Mouse (Mus musculus) monocyte, adult 2 months (primary cell): ENCODE measurements around the gene Setd5.
A peak's percentile ranks its signal among the peaks of the same experiment; 100 is the strongest.

Experiments
- DNase-seq, 2 experiments: peaks; one replicate each; pipeline ENCODE4 v3.0.0; 2022; ENCODE audit warnings: low spot score in 2 of 2, low read depth in 1 of 2

The Setd5 gene

DNA sequence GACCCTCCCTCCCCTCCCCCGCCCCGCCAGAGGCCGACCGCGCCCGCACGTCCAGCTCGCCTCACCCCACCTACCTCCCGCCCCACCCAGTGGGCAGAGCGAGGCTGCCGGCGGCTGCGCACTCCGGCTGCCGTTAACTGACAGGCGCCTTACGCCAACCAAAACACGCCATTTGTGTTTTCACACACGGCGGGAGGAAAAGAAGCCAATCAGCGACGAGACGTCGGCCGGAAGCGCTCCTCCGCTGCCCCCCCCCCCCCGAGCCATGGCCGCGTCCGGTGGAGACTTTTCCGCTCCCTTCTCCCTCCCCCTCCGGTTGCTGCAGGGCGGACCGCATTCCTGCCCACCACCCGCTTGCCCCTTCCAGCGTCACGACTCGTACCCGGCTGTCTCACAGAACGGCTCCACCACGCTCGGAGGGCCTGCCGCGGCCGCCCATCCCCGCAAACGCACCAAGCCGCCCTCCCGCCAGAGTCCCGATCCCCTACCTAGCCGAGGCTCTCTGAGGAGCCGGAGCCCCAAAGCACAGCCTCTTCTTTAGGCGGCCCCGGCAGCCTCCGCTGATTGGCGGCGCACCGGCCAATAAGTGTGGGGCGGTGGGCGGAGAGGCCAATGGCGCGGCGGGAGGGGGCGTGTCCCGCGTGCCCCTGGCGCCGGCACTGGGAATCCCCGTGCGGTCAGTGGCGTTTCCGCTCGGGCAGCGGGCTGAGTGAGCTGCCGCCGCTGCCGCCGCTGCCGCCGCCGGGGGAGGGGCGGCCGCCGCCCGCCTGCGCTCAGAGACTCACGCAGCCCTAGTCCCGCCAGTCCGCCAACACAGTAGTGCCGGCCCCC lies at the start of gene Setd5:
Gene Setd5 (plus strand): TSS at position 680 of the 831 bp plus-strand sequence.
- peak; percentile 98 to 99 for DNase-seq

DNA sequence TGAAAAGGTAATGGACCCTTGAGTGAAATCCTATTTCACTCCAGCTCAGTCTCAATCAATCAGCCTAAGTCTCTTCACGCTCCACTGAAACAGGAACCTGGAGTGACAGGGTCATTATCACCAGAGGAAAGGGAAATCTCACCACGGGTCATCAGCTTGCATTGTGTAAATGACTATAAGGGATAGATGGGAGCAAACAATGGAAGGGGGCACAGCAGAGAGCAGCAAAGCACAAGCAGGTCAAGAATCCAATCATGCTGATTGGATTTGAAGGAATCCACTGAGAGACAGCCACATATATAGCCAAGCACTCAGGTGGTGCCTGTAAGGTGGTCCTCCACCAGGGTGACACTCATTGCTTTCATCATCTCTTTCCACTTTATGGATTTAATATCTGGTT lies 49.7 kb upstream of the Setd5 start:
- no peak for DNase-seq

DNA sequence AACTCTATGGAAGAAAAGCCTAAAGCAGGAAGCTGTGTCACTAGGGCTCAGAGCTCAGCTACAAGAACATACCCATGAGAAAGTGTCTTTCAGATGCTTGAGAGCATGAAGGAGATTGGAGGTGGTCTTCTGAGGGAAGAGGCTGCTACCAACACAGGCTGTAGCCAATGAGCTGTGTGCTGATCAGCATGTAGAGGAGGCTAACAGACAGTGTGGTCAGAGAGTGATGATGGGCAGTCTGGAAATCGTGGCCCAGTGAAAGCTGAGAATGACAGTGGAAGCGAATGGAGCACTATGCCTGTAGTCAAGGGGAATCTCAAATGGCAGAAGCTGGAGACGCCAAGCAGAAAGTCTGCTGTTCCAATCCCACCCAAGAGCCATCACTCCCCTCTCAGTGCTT lies 48.2 kb upstream of the Setd5 start:
- no peak for DNase-seq

DNA sequence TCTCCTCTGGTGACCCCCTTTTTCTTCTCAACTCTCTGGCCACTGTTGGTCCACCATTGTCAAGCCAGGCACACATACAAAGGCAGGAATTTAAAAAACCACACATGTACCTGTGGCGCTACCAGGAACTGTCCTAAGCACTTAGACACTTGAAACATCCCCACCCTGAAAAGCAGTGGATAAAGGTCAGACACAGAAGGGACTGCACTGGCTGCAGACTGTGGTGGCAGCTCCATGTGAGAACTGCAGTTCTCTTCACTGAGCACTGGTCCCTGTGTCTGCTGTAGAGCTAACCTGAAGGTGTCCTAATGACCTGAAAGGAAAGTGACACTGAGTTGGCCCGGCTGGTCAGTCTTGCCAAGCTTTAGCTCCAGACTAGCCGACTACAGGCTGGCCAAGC lies 46.6 kb upstream of the Setd5 start:
- DNase-seq, result no peak

DNA sequence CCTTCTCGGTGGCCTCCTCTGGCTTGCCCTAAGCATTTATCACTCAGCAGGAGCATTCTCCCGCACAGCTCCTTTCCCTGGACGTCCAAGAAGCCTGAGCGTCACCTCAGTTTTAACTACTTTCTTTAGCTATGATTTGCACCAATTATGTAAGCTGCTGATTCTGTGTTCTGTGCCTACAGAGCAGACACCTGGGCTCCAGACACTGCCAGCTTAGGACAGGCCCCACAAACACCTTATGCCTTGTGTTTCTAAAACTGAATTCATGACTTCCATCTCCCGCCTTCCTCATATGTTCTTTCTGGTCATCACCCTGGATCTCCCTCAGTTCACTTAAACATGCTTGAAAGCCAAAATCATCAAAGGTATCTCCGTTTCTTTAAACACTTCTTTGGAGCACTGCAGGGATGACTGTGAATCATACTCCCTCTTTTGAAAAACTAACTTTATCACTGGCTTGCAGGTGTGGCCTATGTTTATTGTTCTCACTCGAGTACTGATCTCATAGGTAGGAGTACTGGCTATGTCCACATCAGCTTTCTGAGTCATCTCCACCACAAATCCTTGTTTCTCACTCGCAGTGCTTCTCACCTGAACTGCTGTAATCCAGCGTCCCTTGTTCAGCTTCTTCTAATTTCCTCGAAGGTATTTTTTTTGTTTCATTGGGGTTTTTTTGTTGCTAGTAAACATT lies 46.0 kb upstream of the Setd5 start:
- DNase-seq, result no peak

DNA sequence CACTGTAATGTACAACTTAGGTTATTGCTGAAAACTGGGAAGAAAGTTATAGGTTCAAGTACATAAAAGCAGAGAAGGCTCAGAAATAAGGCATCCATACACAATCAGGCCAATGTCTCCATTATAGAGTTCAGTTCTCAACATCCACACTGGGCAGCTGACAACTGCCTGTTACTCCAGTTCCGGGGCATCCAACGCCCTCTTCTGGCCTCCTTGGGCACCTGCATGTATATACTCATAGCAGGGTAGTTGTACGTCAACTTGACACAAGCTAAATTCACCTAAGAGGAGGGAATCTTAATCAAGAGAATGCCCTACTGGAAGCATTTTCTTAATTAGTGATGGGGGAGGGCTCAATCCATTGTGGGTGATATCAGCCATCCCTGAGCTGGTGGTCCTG lies 45.0 kb upstream of the Setd5 start:
- no peak for DNase-seq

DNA sequence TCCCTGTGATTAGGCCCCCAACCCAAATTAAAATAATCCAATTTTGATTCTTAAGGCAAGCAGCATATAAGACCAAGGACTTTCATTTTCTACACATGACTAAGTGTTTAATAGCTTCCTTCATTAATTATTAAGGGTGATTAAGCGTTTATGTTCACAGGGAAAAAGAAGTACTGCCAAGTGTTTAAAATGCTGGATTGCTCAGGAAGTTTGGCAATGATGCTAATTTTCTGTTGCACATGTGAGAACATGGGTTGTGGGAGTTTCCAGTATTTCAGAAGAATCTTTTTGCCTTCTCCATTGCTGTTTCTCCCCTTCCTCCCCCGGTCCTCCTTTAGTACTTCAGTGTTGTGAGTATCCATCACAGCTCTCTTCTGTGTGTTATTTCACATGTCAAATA lies 44.0 kb upstream of the Setd5 start:
- no peak for DNase-seq

DNA sequence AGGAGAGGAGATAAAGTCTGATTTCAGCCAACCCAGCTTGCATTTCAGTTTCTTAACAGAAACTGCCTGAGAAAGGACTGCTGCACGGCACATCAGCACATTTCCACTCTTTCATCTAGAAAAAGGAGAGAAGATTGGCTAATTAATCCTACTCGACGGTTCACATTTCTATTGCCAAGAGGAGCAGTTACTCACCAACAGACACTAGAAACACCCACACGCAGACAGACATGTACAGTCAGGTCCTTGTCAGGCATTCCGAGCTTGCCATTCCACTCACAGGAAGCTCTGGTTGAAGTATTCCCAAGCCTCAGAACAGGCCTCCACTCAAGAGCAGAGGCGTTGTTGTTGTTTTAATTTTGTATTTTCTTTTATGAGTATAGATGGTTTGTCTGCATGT lies 42.7 kb upstream of the Setd5 start:
- no peak for DNase-seq

DNA sequence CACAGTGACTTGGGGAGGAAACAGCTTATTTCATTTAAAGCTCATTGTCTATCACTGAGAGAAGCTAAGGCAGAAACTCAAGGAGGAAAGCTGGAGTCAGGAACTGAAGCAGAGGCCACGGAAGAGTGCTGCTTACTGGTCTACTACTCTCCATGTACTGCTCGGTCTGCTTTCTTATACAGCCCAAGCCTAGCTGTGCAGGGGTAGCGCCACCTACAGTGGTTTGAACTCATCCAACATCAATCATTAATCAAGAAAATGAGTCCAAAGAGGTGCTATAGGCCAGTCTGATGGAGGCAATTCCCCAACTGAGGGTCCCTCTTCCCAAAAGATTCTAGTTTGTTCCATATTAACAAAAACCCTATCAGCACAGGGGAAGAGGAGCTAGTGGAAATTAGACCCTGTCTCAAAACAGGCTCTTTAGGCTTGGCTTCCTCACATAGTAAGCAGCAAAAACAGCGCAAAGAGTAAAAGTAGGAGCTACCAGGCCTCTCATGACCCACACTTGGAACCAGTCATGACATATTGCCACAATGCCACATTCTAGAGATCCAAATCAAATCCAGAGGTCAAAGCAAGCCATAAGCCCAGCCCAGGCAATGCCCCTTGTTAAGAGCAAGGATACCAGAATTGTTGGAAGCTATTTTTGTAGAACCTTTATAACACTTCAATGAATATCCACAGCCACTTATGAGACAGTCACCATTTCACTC lies 40.5 kb upstream of the Setd5 start:
- DNase-seq, result no peak

DNA sequence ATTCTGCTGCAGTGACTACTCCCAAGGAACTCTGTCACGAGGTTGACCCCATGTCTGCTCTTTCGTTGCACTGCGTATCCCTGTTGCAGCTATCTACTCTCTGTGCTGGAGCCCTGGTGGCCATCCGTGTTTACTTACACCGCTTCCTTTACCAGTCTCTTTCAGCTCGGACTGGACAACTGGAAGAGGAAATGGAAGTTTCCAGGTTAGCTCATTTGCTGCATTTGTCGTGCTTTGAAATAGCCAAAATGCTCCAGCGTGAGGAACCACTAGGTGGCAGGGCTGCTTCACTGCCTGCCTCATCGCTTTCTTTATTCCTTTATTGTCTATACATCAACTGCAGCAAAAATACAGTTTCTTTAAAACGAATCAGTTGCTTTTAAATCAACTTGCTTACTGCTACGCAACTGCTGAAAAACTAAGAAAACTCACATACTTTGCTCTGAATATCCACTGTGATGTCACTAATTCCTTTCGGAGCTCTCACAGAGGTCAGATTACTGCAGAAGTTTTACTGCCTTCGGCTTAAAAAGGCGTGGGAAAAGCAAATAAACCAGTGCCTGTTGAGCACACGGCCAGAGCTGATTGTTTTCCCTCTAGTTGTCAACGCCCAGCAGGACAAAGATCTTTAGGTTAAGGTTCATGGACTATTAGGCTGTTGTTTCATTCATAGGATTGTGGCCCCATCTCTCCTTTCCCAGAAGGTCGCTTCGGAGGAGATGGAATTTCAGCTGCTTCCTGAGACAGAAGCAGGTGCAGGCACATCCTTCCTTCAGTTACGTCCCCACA lies 39.0 kb upstream of the Setd5 start:
- DNase-seq, result peak; percentile 42 to 48

DNA sequence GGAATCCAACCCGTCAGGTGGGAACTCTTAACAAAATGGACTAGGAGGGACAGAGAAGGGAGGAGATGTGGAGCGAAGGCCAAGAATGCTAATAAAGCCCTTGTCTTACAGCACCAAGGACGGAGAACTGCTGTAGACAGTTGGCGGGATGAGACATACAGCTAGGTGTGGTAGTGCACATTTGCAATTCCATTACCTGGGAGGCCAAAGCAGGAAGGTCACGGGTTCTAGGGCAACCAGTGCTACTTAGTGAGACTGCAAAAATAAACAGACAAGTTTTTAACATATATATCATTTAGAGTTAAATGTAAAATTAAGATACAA lies 38.5 kb upstream of the Setd5 start:
- DNase-seq, result no peak

DNA sequence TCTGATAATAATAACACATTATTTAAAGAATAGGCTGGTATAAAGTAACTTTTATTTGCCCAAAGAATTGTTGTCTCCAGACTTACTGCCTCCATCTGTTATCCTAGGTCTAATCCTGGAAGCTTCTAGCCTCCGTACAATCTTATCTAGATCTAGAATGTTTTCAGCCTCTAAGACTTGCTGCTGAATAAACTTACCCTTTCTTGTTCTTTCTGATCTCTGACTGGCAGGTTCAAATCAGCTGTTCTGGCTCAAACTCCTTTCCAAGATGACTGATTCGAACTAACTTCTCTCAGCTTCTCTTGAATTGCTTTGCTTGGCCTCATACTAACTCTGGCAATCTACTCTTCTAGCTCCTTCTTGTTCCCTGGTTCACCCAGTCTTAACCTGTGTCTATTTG lies 36.8 kb upstream of the Setd5 start:
- DNase-seq, result no peak

DNA sequence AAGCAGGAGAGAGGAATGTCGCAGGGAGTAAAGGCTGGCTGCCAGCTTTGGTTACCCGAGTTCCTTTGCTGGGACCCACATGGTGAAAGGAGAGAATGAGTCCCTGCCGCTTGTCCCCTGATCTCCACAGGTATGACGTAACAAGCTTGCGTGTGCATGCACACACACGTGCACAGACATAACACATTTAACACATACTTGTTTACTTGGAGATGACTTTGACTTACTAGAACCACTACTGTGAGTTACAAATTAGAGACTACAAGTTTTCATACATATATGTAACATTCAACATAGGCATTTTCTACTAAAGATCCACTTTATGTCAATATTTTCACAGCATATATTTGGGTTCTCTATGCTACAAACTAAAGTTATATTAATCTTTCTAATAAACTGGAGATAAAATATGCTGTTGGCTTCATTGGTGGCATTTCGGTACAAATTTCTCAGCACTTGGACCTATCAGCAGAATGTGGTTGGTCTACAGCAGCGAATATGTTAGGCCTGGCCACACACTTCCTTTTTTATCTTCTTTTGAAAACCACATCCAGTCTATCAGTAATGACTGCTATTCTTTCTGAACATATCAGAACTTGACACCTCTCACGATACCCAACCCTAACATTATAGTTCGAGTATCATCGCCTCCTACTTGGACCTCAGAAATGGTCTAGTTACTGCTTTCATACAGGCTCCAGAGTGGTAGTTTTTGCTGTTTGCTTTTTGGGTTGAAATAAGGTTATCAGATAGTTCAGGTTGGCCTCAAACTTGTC lies 35.8 kb upstream of the Setd5 start:
- DNase-seq, result no peak

DNA sequence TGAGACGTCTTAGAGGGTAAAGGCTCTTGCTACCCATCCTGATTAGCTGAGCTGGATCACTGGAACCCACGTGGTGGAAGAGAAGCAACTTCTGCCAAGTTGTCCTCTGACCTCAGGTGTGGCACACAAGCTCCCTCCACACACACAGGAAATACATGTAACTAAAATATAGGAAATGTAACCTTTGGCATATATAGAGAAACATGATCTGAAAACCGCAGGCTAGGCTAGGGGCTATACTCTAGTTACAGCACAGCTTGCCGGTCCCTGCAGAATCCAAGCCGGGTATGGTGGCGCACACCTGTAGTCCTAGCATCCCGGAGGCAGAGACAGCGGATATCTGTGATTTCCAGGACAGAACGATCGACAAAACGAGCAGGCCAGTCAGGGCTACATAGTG lies 31.6 kb upstream of the Setd5 start:
- no peak for DNase-seq

DNA sequence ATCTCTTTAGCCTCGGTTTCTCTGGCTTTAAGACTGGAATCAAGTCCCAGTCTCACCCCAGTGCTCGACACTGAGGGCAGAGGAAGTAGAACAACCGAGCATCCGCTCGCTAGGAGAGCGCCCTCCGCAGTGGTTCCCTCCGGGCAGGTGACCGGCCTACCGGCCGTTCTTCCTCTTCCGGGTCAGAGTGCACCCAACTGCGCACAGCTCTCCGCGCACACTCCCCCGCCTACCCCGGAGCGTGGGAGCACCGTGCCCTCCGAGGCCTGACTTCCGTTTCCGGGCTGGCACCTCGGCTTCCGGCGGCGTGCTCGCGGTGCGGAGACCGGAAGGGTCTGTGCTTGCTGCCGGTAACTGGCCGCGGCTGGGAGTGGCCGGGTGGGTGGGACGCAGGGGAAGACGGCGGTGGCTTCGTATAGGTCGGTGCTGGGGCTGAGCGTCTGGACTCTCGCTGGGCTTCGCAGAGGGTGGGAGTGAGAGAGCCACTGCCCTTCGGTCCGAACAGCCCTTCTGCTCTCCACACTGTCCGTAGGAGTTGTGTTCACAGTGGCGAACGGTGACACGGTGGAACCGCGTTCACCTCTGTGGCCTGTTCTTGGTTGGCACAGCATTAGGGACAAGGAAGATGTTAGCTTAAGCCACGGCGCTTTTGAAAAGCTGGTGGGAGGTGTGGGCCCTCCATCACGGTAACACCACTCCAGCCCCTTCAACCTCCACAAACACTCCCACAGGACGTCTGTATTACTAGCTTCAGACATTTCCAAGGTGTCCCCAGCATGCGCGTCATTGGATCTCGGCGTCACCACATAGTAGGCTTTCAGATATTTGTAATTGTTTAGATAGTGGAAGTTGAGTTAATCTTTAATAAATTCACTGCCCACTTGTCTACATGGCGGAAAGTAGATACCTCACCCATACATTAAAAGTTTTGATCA lies 30.9 kb upstream of the Setd5 start, which contains the start of gene Thumpd3:
Gene Thumpd3 (plus strand): TSS at position 185 of the 935 bp plus-strand sequence.
- DNase-seq, result peak; percentile 91 to 93

DNA sequence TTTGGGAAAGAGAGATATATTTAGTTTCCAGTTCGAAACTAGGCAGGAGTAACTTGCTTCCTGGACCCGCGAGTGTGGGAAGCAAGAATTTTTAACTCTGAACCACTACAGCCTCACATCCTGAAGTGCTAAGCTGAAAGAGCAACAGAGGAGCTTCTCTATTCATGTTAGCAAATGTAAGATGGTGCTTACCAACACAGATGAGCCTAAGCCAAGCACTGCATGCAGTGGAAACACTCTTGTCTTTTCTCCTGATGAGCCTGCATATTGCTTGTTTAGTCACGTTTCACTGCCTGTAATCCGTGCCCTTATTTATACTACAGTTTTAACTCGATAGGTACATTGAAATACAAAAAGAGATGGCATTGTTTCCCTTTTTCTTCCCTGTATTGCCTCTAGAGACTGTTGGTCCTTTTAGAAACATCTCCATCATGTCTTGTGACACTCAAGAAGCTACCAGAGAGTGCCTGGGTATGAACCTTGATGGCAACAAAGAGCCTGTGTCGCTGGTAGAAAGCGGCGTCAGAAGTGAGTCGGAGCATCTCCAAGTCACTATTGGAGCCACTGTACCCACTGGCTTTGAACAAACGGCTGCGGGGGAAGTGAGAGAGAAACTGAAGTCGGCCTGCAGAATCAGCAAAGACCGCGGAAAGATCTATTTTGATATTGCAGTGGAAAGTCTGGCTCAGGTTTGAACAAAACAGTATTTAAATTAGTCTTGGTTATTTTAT lies 30.0 kb upstream of the Setd5 start:
- no peak for DNase-seq

DNA sequence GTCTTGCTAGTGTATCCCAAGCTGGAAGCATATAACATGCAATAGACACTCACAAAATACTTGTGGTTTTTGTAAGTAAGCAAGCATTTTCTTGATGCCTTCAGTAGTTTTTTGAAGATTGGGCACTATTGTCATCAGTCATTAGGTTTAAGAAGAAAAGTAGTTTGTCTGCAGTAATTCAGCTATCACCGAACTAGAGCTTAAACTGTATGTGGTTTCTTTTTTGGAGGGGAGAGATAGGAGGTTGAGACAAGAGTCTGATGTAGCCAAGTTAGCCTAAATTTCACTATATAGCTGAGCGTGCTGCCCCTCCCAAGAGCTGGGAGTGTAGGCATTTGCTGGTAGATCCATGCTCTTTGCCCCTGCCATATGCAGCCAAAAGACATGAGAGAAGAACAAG lies 28.8 kb upstream of the Setd5 start:
- DNase-seq, result no peak

DNA sequence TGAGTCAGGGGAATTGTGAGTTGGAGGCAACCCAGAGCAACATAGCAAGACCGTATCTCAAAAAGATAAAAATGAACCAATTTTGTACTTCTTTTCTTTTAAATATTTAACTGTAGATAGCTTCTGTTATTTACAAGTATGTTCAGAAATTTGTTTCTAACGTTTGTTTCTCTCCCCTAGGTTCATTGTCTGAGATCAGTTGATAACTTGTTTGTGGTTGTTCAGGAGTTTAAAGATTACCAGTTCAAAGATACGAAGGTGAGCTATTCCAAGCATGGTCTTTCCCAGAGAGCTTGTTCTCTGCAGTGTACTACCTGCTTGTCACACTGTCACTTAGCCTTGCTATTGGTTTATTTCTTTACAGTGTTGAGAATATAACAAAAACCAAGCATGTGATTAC lies 28.0 kb upstream of the Setd5 start:
- DNase-seq, result no peak

DNA sequence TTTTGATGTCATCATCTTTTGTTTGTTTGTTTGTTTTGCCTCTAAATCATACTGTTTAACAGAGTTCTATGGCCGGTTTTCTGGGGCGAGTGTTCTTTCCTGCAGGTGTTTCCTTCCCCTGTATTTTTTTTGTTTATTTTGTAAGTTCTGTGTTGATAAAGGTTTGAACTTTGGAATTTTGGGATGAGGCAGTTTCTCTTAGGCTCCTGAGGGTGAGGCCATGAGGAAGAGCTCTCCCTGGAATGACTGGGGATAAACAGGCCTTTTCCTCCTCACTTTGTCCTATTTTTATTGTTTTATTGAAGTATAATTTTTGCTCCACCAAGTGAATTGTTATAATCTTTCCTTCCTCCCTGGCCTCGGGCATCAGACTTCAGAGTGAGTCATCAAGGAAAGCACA lies 24.2 kb upstream of the Setd5 start:
- no peak for DNase-seq
